Mouse (Mus musculus): Measurements from ENCODE around the gene Fam199x. TPM values are rescaled to one million over a fixed set of nuclear protein-coding genes. Genes with fewer than 3 reads are reported as not detected.

The Fam199x gene
- polyA plus RNA-seq, 2 experiments from 2014 or later, result 3.3 to 4.4 TPM

Other genes starting within 250 kb of the Fam199x start
- 1 to 10 TPM; 1.3 to 1.6 TPM for gene Plp1, start 226.9 kb upstream of the Fam199x start, polyA plus RNA-seq (2017; shearing (Covaris generic))
- gene Rab9b, start 180.8 kb upstream of the Fam199x start, polyA plus RNA-seq (2017; shearing (Covaris generic)), result under 1 TPM in 1 of 2 experiments, not detected in 1; 0.08 TPM
- not detected for gene H2bfm, start 122.3 kb upstream of the Fam199x start, polyA plus RNA-seq (2017; shearing (Covaris generic))
- gene Tmsb15b2, start 74.1 kb upstream of the Fam199x start, polyA plus RNA-seq (2017; shearing (Covaris generic)), result 10 to 100 TPM; 12.1 to 77.0 TPM
- 10 to 100 TPM in 1 of 2 experiments, 1 to 10 TPM in 1; 2.2 to 13.1 TPM for gene Tmsb15l, start 72.7 kb upstream of the Fam199x start, polyA plus RNA-seq (2017; shearing (Covaris generic))
- 10 to 100 TPM; 26.6 to 39.7 TPM for gene Tmsb15b1, start 72.7 kb upstream of the Fam199x start, polyA plus RNA-seq (2017; shearing (Covaris generic))
- 10 to 100 TPM; 37.8 to 42.4 TPM for gene Zcchc18, start 56.4 kb upstream of the Fam199x start, polyA plus RNA-seq (2017; shearing (Covaris generic))
- gene Slc25a53, start 11.3 kb upstream of the Fam199x start, polyA plus RNA-seq (2017; shearing (Covaris generic)), result 1 to 10 TPM; 6.2 to 9.6 TPM
- not detected for gene Esx1, start 72.5 kb downstream of the Fam199x start, polyA plus RNA-seq (2017; shearing (Covaris generic))

Data from activated CD4-positive, CD25-positive, alpha-beta regulatory T cell, adult 4 months (primary cell).